Mouse (Mus musculus) embryonic fibroblast, embryonic 13.5 days (primary cell): Measurements from ENCODE around the gene Wasl.

Experiments
- CTCF ChIP-seq: IDR thresholded peaks from 2 replicates; pipeline ENCODE4 v1.5.1; 2011; ENCODE audit warnings: mild to moderate bottlenecking, control low read depth, low read length, moderate library complexity, borderline replicate concordance; ENCODE audit not compliant: insufficient read depth
- POLR2A ChIP-seq: IDR thresholded peaks from 2 replicates; pipeline ENCODE4 v1.6.1; 2011; ENCODE audit warnings: low read depth, mild to moderate bottlenecking, control low read depth, low read length, moderate library complexity

- TF ChIP-seq POLR2A (no peak), CTCF (no peak)
Observed at GRCm38 (mm10) chr6:24656094-24656493, 8.7 kb downstream of the Wasl start.
